Mouse (Mus musculus) heart, embryonic 15.5 days (tissue): ENCODE measurements around the gene Tmem181a. TPM values are rescaled to one million over a fixed set of nuclear protein-coding genes. Genes with fewer than 3 reads are reported as not detected.
A peak's percentile ranks its signal among the peaks of the same experiment; 100 is the strongest.
"Not testable (repeated sequence)": the region's sequence is repeated elsewhere in the genome, so short reads cannot be mapped to it uniquely, and the experiment has no call there.

Experiments
- ATAC-seq: fragments of 200-750 bp; cut with Nextera tagmentation; replicated peaks from 2 replicates; pipeline ENCODE4 v1.8.0; 2017; ENCODE audit warnings: low read depth, moderate TSS enrichment; ENCODE audit not compliant: insufficient number of reproducible peaks, insufficient read depth, low FRiP score
- H3K27ac ChIP-seq: fragments of 300-500 bp; sonication (generic); 2 replicates; pipeline ENCODE4 v1.5.1; 2015; ENCODE audit warnings: mild to moderate bottlenecking, inconsistent platforms
- H3K27me3 ChIP-seq: fragments of 300-500 bp; sonication (generic); 2 replicates; pipeline ENCODE4 v1.6.1; 2015; ENCODE audit warnings: inconsistent platforms
- H3K36me3 ChIP-seq: fragments of 300-500 bp; sonication (generic); 2 replicates; pipeline ENCODE4 v1.6.1; 2015; ENCODE audit warnings: mild to moderate bottlenecking, inconsistent platforms
- H3K4me1 ChIP-seq: fragments of 300-500 bp; sonication (generic); replicated peaks from 2 replicates; pipeline ENCODE4 v1.6.1; 2015; ENCODE audit warnings: inconsistent platforms
- H3K4me2 ChIP-seq: fragments of 300-500 bp; sonication (generic); 2 replicates; pipeline ENCODE4 v1.6.1; 2015; ENCODE audit warnings: inconsistent platforms, mild to moderate bottlenecking, moderate library complexity
- H3K4me3 ChIP-seq: fragments of 300-500 bp; sonication (generic); 2 replicates; pipeline ENCODE4 v1.5.1; 2015; ENCODE audit warnings: mild to moderate bottlenecking, inconsistent platforms
- H3K9ac ChIP-seq: fragments of 300-500 bp; sonication (generic); 2 replicates; pipeline ENCODE4 v1.6.1; 2015; ENCODE audit warnings: mild to moderate bottlenecking, inconsistent platforms
- H3K9me3 ChIP-seq: fragments of 300-500 bp; sonication (generic); replicated peaks from 2 replicates; pipeline ENCODE4 v1.6.1; 2016; ENCODE audit warnings: inconsistent platforms
- WGBS: fragments of 180-500 bp; shearing (Covaris S2); methylation state at CpG from one replicate; pipeline ENCODE4 v1.1.7; 2015; ENCODE audit warnings: mixed read lengths; 5-methylcytosine and 5-hydroxymethylcytosine counted together
- polyA plus RNA-seq: library from polyadenylated mRNA; unstranded; fragments of >200 nt; fragmentation: Nextera tagmentation; extraction: Ambion mirVana; gene quantifications from 2 replicates; pipeline ENCODE4 v1.2.1, GENCODE M21; 2015

Tmem181a gene
- polyA plus RNA-seq = 13.1 and 15.6 TPM in 2 replicates

DNA sequence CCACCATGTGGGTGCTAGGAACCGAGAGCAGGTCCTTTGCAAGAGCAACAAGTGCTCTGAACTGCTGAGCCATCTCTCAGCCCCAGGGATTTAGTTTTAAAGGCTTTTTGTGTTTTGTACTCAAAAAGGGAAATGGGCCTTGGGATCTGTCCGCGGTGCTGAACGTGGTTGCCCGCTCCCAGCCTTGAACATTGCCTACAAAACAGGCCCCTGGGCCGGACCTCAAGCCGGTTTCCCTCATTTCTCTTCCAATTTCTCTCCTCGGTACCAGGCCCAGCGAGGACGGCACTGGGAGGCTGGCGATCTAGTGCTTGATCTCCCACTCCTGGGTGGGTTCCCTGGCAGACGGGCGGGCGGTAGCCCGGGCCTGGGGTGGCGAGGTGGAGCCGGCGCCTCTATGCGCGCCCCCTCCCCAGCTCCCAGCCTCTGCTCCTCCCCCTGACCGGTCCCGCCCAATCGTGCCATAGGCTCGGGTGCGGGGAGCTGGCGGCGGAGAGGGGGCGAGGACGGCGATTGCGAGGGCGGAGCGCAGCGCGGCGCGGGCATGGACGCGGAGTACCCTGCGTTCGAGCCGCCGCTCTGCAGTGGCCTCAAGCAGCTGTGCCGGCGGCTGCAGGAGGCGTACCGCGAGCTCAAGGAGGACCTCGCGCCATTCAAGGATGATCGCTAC lies at the start of gene Tmem181a:
Gene Tmem181a, plus strand, starts transcription at position 461 of the 670 bp plus-strand sequence.
- not testable (repeated sequence) for H3K9ac ChIP-seq, ATAC-seq
- peak within 1 kb of the TSS; percentile 34; the same call in 1 of the 2 replicates for H3K4me2 ChIP-seq

GRCm38 (mm10) chr17:6211721-6212120 lies 44.9 kb upstream of the Tmem181a start:
- peak; percentile 59; the same call in 1 of the 2 replicates for ATAC-seq
- no peaks in the 10 kb centered on the region for H3K27me3 ChIP-seq
- no peak overlapping the region for H3K9ac ChIP-seq
- H3K9me3 ChIP-seq = no peaks in the 10 kb centered on the region
- no peak overlapping the region for H3K4me2 ChIP-seq
- peak overlapping the region; percentile 72 for H3K27ac ChIP-seq
- peaks cover 9% of the 10 kb centered on the region; the same call in 1 of the 2 replicates for H3K36me3 ChIP-seq
- WGBS = 73% methylated on average over 1 of the region's 1 CpGs
- peaks cover 24% of the 10 kb centered on the region for H3K4me1 ChIP-seq
- no peak overlapping the region for H3K4me3 ChIP-seq

More for the DNA sequence above, at the start of gene Tmem181a:
- not testable (repeated sequence) for H3K4me1 ChIP-seq, H3K4me3 ChIP-seq, H3K27me3 ChIP-seq, H3K27ac ChIP-seq, H3K36me3 ChIP-seq, H3K9me3 ChIP-seq
- WGBS = 1% methylated on average over 15 of the region's 51 CpGs

GRCm38 (mm10) chr17:6215640-6216039 lies 41.0 kb upstream of the Tmem181a start:
- Histone ChIP-seq H3K36me3 (peaks cover 9% of the 10 kb centered on the region; the same call in 1 of the 2 replicates), H3K27ac (peak overlapping the region; percentile 87)
- 82% methylated on average over 4 of the region's 4 CpGs for WGBS

GRCm38 (mm10) chr17:6216514-6216913 lies 40.1 kb upstream of the Tmem181a start:
- H3K4me2 ChIP-seq = no peak overlapping the region
- H3K27me3 ChIP-seq = no peaks in the 10 kb centered on the region
- peak overlapping the region; percentile 87 for H3K27ac ChIP-seq
- WGBS = 68% methylated on average over 10 of the region's 10 CpGs
- H3K4me3 ChIP-seq = no peak overlapping the region
- H3K36me3 ChIP-seq = peaks cover 9% of the 10 kb centered on the region; the same call in 1 of the 2 replicates
- H3K9ac ChIP-seq = no peak overlapping the region
- H3K9me3 ChIP-seq = no peaks in the 10 kb centered on the region
- H3K4me1 ChIP-seq = peaks cover 17% of the 10 kb centered on the region
- peak; percentile 88 for ATAC-seq

More at GRCm38 (mm10) chr17:6215640-6216039, 41.0 kb upstream of the Tmem181a start:
- Histone ChIP-seq H3K4me1 (peaks cover 26% of the 10 kb centered on the region), H3K9ac (no peak overlapping the region), H3K4me3 (no peak overlapping the region), H3K9me3 (no peaks in the 10 kb centered on the region), H3K27me3 (no peaks in the 10 kb centered on the region), H3K4me2 (no peak overlapping the region)
- no peak for ATAC-seq

- H3K27ac ChIP-seq, H3K9ac ChIP-seq, H3K4me1 ChIP-seq, H3K4me2 ChIP-seq, H3K36me3 ChIP-seq, H3K27me3 ChIP-seq, H3K4me3 ChIP-seq, H3K9me3 ChIP-seq: not testable (repeated sequence)
- 0 out of 2 replicates have a peak, but pooled peaks have one; percentile 38 for ATAC-seq
- no CpG with 5 or more reads among the region's 7 CpGs for whole genome bisulfite sequencing
Measured at GRCm38 (mm10) chr17:6232633-6233032, 24.0 kb upstream of the Tmem181a start.

DNA sequence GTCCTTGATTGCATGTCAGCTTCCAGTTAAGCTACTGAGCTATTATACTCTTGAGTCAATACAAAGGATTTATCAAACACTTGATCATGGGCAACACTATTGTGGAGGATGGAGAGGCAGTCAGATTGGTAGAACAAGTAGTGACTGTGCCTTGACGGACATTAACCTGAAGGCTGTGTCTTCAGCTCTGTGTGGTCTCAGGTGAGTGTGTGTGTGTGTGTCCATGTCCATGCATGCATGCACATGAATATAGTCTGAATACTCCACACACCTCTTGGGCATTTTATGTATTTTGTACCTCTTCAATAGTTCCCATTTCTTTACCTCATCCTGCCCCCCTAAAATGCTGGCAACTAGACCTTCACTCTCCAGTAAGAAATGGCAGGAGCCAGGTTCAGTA lies 5.4 kb upstream of the Tmem181a start:
- not testable (repeated sequence) for H3K4me3 ChIP-seq, H3K4me2 ChIP-seq, ATAC-seq, H3K4me1 ChIP-seq, H3K9ac ChIP-seq, H3K36me3 ChIP-seq, H3K27ac ChIP-seq, H3K27me3 ChIP-seq, H3K9me3 ChIP-seq
- 90% methylated on average over 1 of the region's 1 CpGs for WGBS

DNA sequence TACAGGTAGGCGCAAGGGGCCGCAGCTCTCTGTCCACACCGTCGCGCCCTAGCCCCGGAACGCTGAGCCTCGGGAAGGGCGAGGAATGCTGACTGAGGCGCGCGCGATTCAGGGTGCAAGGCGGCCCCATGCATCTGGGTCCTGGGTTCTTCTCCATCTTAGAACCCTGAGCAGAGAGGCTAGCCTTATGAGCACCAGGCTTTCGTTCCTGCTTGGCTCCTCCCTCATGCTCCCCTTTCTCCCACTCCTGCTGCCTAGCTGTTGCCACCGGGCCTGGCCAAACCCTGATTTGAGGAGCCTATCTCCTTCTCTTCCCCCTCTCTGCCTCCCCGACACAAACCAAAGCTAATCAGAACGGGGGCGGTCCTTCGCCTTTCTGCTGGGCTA lies 403 bp downstream of the Tmem181a start:
- H3K27ac ChIP-seq, H3K4me1 ChIP-seq, H3K9ac ChIP-seq, H3K4me3 ChIP-seq, H3K9me3 ChIP-seq, H3K27me3 ChIP-seq, H3K36me3 ChIP-seq, ATAC-seq: not testable (repeated sequence)
- H3K4me2 ChIP-seq = peak overlapping the region; percentile 34; the same call in 1 of the 2 replicates
- WGBS = 2% methylated on average over 14 of the region's 20 CpGs

- peak overlapping the region; percentile 77 for H3K4me2 ChIP-seq
- H3K27me3 ChIP-seq, H3K36me3 ChIP-seq, H3K9me3 ChIP-seq, H3K4me1 ChIP-seq, H3K27ac ChIP-seq: not testable (repeated sequence)
- H3K9ac ChIP-seq = peak overlapping the region; percentile 62
- peak overlapping the region; percentile 60 for H3K4me3 ChIP-seq
- ATAC-seq = peak; percentile 90
- WGBS = under 1% methylated on average over 61 of the region's 84 CpGs
Measured at GRCm38 (mm10) chr17:6269876-6270831, 13.5 kb downstream of the Tmem181a start.

DNA sequence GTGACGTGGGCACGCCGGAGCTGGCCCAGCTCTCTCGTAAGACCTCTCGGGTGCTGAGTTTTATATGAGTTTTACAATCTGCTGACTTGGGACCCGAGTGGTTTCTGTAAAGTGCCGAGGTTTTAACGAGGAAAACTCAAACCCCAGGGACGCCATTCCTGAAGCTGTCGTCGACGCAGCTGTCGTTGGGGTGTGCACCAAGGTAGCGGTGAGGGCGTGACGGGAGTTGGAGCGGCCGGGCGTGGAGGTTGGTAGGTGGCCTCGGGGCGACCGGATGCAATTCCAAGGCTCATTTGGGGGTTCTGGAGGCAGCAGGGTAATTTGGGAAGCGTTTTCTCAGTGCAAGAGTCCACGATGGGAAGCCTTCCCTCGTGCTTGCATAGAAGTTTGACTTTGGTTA lies 14.2 kb downstream of the Tmem181a start:
- peak overlapping the region; percentile 60 for H3K4me3 ChIP-seq
- H3K27me3 ChIP-seq, H3K9me3 ChIP-seq, H3K27ac ChIP-seq, H3K4me1 ChIP-seq, ATAC-seq, H3K36me3 ChIP-seq: not testable (repeated sequence)
- H3K4me2 ChIP-seq = peak overlapping the region; percentile 77
- peak overlapping the region; percentile 62 for H3K9ac ChIP-seq
- WGBS = 2% methylated on average over 25 of the region's 25 CpGs

- 69% methylated on average over 6 of the region's 6 CpGs for WGBS
- not testable (repeated sequence) for H3K4me2 ChIP-seq, H3K36me3 ChIP-seq, ATAC-seq, H3K9me3 ChIP-seq, H3K9ac ChIP-seq, H3K27me3 ChIP-seq, H3K4me1 ChIP-seq, H3K27ac ChIP-seq, H3K4me3 ChIP-seq
Measured at GRCm38 (mm10) chr17:6271970-6272369, 15.3 kb downstream of the Tmem181a start.

DNA sequence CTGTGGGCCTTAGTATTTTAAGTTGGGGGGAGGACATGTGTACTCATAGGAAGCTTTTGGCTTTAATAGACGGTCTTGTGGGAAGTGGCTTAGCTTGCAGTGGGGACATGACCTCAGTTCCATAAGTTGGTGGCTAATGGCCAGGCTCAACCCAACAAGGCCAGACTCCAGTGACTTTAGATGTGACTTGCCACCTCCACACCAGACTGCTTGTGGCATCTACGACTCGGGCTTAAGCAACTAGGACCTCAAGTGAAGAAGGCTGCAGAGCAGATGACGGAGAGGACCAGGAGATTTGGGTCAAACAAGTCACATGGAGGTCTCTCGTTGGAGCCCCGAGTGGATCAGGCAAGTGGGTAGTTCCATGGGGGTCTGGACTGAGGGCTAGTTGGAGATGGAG lies 18.0 kb downstream of the Tmem181a start:
- not testable (repeated sequence) for H3K9me3 ChIP-seq, H3K27ac ChIP-seq, H3K4me2 ChIP-seq, H3K9ac ChIP-seq, H3K36me3 ChIP-seq, H3K4me3 ChIP-seq, H3K27me3 ChIP-seq, H3K4me1 ChIP-seq, ATAC-seq
- WGBS = 87% methylated on average over 5 of the region's 6 CpGs
